Mouse (Mus musculus) neural tube, embryonic 15.5 days (tissue): ENCODE measurements around the gene Clic4. TPM values are rescaled to one million over a fixed set of nuclear protein-coding genes. Genes with fewer than 3 reads are reported as not detected.

Experiments used
- ATAC-seq: fragments of 200-750 bp; cut with Nextera tagmentation; 2 replicates; pipeline ENCODE4 v1.8.0; 2017; ENCODE audit warnings: mild to moderate bottlenecking, moderate TSS enrichment, moderate library complexity; ENCODE audit not compliant: low FRiP score
- H3K27ac ChIP-seq: fragments of 300-500 bp; sonication (generic); replicated peaks from 2 replicates; pipeline ENCODE4 v1.5.1; 2015; ENCODE audit warnings: mild to moderate bottlenecking, inconsistent platforms
- H3K27me3 ChIP-seq: fragments of 300-500 bp; sonication (generic); replicated peaks from 2 replicates; pipeline ENCODE4 v1.6.1; 2015; ENCODE audit warnings: inconsistent platforms
- H3K36me3 ChIP-seq: fragments of 300-500 bp; sonication (generic); 2 replicates; pipeline ENCODE4 v1.6.1; 2015; ENCODE audit warnings: inconsistent platforms
- H3K4me1 ChIP-seq: fragments of 300-500 bp; sonication (generic); 2 replicates; pipeline ENCODE4 v1.6.1; 2015; ENCODE audit warnings: inconsistent platforms
- H3K4me2 ChIP-seq: fragments of 300-500 bp; sonication (generic); 2 replicates; pipeline ENCODE4 v1.6.1; 2015; ENCODE audit warnings: inconsistent platforms, mild to moderate bottlenecking, moderate library complexity
- H3K4me3 ChIP-seq: fragments of 300-500 bp; sonication (generic); replicated peaks from 2 replicates; pipeline ENCODE4 v1.5.1; 2015; ENCODE audit warnings: mild to moderate bottlenecking, inconsistent platforms
- H3K9ac ChIP-seq: fragments of 300-500 bp; sonication (generic); replicated peaks from 2 replicates; pipeline ENCODE4 v1.6.1; 2015; ENCODE audit warnings: mild to moderate bottlenecking, inconsistent platforms
- H3K9me3 ChIP-seq: fragments of 300-500 bp; sonication (generic); replicated peaks from 2 replicates; pipeline ENCODE4 v1.6.1; 2016; ENCODE audit warnings: inconsistent platforms
- WGBS: fragments of 180-500 bp; shearing (Covaris S2); methylation state at CpG from one replicate; pipeline ENCODE4 v1.1.7; 2015; ENCODE audit warnings: mixed read lengths; 5-methylcytosine and 5-hydroxymethylcytosine counted together
- polyA plus RNA-seq: library from polyadenylated mRNA; unstranded; fragments of >200 nt; fragmentation: Nextera tagmentation; extraction: Ambion mirVana; gene quantifications from 2 replicates; pipeline ENCODE4 v1.2.1, GENCODE M21; 2015

Clic4 gene
- polyA plus RNA-seq, 1 experiment from 2014 or later: 45.3 TPM

DNA sequence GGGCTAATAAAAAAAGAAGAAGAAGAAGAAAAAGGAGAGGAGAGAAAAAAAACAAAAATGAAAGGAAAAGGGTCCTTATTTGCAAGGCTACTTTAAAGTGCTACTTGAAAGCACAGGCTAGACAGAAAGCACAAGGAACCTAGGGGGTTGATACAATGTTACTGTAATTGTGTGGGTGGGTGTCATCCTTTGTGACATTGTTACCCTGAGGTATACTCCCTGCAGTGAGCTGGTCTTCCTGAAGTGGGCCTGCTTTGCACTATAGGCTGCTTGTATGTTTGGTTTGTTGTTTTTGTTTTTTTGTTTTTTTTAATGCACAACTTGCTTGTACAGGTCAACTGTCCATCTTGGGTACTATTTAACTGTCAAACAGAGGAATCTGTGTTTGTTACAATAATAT lies 95.0 kb downstream of the Clic4 start:
- H3K27me3 ChIP-seq: peaks cover 46% of the 10 kb centered on the region
- H3K9ac ChIP-seq: no peak overlapping the region
- no peak overlapping the region for H3K27ac ChIP-seq
- no peak overlapping the region for H3K4me2 ChIP-seq
- no peak for ATAC-seq
- no peaks in the 10 kb centered on the region for H3K36me3 ChIP-seq
- peaks cover 11% of the 10 kb centered on the region for H3K4me1 ChIP-seq
- no peaks in the 10 kb centered on the region for H3K9me3 ChIP-seq
- no peak overlapping the region for H3K4me3 ChIP-seq

DNA sequence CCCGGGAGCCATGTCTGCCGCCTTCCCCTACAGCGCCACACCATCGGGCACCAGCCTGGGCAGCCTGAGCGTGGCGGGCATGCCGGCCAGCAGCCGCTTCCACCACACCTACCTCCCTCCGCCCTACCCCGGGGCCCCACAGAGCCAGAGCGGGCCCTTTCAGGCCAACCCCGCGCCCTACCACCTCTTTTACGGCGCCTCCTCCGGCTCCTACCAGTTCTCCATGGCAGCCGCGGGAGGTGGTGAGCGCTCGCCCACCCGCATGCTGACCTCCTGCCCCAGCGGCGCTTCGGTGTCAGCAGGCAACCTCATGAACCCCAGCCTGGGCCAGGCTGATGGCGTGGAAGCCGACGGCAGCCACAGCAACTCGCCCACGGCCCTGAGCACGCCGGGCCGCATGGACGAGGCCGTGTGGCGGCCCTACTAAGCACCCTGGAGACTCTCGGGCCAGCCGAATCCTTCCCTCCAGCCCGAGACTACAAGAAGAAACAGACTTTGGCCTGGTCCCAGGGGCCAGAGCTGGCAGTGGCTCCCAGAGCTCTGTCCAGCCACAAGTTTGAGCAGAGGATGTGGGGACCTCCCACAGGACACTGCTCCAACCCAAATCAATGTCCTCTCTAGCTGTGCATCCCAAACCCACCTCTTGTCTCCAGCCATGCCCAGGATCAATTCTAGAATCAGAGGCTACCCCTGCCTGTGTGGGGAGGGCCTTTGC lies 97.1 kb downstream of the Clic4 start:
- Histone ChIP-seq H3K27ac (no peak overlapping the region), H3K4me3 (peak overlapping the region; percentile 28), H3K4me2 (peak overlapping the region; percentile 55), H3K27me3 (peaks cover 62% of the 10 kb centered on the region), H3K9me3 (no peaks in the 10 kb centered on the region), H3K36me3 (no peaks in the 10 kb centered on the region), H3K9ac (no peak overlapping the region; the same call in 1 of the 2 replicates), H3K4me1 (peaks cover 11% of the 10 kb centered on the region)
- 10% methylated on average over 38 of the region's 38 CpGs for WGBS
- no peak; the same call in 1 of the 2 replicates for ATAC-seq

DNA sequence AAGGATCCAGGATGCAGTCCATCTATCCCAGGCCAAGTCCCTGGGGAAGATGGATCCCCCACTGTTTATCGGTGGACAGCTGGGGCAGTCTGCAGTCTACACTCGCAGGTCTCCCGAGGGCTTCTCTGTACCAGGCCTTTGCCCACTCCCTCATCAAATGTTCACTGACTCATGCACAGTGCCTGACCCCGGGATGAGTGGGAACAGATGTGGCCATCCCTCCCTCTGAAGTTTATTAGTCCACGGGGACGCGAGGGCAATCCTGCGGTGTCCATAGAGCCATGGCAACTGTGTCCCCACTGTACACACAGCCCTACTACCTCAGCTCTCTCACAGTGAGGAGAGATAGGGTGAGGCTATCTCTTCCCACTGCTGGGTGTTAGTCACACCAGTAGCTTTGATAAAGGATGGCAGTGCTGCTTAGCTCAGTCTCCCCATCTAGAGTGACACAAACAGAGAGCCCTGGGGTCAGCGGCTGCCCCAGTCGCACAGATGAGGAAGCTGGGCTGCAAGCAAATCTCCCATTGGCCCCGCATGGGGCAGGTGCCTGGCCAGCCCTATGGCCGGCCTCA lies 101.2 kb downstream of the Clic4 start:
- Histone ChIP-seq H3K27ac (no peak overlapping the region), H3K36me3 (no peaks in the 10 kb centered on the region), H3K9ac (no peak overlapping the region), H3K9me3 (no peaks in the 10 kb centered on the region), H3K27me3 (peaks cover 87% of the 10 kb centered on the region), H3K4me2 (no peak overlapping the region), H3K4me1 (peaks cover 24% of the 10 kb centered on the region), H3K4me3 (no peak overlapping the region)
- no peak for ATAC-seq
- 68% methylated on average over 12 of the region's 12 CpGs for WGBS

DNA sequence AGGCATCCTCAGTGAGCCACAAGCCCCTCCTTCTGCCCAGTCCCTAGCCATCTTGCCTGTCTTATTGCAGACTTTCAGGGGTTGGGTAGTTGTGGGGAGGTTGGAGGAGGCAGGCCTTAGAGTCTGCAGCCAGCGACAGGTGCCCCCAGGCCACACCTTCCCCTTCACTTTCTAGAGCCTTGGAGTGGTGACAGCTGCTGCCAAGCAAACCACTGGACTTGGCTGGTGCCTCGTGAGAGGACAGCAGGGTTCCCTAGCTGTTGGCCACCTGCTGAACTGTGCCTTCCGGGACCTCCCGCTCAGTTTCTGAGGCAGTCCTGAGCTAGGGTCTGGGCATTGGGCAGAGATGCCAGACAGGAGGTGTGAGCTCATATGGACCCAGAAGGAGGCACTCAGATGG lies 103.1 kb downstream of the Clic4 start:
- Histone ChIP-seq H3K27ac (no peak overlapping the region), H3K4me3 (no peak overlapping the region), H3K9ac (no peak overlapping the region), H3K36me3 (no peaks in the 10 kb centered on the region), H3K27me3 (peaks cover 91% of the 10 kb centered on the region), H3K4me1 (peaks cover 16% of the 10 kb centered on the region), H3K4me2 (no peak overlapping the region), H3K9me3 (no peaks in the 10 kb centered on the region)
- ATAC-seq: no peak
- 55% methylated on average over 4 of the region's 4 CpGs for WGBS

DNA sequence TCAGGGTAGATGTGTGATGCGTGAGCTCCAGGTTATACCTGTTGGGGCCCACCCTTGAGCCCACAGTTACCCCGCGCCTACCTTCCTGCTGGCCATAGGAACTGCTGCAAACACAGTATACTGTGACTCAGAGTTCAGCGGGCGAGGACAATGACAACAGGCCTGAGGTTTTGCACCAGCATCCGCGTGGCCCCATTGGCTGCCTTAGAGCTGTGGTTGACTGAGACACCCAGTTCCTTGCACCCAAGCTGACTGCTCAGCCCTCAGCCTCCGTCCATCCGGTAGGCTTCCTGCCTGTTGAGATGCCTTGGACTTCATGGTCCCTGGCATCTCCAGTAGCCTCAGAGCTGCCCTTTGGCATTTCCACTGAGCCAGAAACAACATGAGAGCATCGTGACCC lies 103.5 kb downstream of the Clic4 start:
- 74% methylated on average over 10 of the region's 10 CpGs for WGBS
- H3K27me3 ChIP-seq: peaks cover 91% of the 10 kb centered on the region
- no peak overlapping the region for H3K27ac ChIP-seq
- ATAC-seq: no peak
- no peaks in the 10 kb centered on the region for H3K36me3 ChIP-seq
- H3K4me1 ChIP-seq: peaks cover 16% of the 10 kb centered on the region
- no peaks in the 10 kb centered on the region for H3K9me3 ChIP-seq
- no peak overlapping the region for H3K4me3 ChIP-seq
- H3K9ac ChIP-seq: no peak overlapping the region
- H3K4me2 ChIP-seq: no peak overlapping the region

DNA sequence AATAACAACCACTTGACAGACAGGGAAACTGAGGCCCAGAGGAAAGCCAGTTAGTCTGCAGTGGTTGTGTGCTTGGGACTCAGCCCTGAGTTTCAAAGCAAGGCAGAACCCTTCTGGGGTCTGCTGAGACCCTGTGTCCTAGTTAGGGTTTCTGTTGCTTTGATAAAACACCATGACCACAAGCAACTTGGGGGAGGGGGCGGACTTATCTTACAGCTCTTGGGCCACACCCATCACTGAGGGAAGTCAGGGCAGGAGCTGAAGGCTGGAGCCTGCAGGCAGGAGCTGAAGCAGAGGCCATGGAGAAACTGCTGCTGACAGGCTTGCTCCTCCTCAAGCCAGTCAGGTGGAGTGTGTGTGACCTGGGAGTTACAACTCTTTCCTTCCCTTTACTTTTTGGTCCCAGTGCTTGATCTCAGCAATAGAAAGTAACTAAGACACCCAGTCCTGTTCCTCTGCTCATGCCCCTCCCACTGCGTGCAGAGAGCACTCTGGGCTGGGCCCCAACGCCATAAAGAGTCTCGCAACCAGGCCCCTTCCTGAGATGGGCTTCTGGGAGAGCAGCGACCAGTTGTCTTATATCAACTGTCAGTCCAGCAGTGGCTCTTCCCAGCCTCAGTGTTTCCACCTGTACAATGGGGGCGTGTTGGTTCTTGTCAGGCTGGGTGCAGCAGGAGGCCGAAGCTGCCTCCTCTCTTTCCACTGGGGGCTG lies 104.6 kb downstream of the Clic4 start:
- no peaks in the 10 kb centered on the region for H3K9me3 ChIP-seq
- H3K4me1 ChIP-seq: peaks cover 16% of the 10 kb centered on the region
- H3K27me3 ChIP-seq: peaks cover 89% of the 10 kb centered on the region
- no peak overlapping the region for H3K27ac ChIP-seq
- WGBS: 44% methylated on average over 7 of the region's 7 CpGs
- no peaks in the 10 kb centered on the region for H3K36me3 ChIP-seq
- H3K9ac ChIP-seq: no peak overlapping the region
- no peak for ATAC-seq
- H3K4me2 ChIP-seq: no peak overlapping the region
- H3K4me3 ChIP-seq: no peak overlapping the region

DNA sequence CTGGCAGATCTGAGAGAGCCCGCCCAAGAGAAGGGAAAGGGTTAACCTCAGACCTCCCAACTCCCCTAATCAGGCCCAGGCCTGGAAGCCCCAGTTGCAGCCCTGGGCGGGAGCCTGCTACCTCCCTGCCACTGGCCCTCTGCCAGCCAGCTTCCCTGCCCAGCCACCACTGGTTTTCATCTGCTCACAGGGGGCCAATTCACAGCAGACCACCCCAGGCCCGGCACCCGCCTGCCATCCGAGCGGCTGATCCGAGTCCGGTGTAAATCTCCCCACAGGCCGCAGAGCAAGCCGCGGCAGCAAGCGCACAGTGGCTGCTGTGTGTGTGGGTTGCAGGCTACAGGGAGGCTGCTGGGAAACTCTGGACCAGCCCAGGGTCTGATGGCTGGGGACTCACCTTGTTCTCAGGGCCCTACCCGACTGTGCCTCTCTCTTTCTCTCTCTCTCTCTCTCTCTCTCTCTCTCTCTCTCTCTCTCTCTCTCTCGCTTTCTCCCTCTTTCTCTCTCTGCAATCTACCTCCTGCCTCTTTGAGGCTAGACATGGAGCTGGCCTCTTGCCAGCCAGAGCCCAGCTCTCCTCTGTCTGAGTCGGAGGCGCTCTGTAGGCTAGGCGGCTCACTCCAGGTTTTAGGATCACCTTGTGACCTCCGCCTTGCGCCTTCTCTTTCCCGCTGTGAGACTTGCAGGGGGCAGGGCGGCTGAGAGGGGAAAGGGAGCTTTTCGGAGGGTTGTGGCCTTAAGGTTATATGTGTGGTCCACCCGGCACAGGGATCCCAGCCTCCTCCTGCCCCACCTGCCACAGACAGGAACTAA lies 106.0 kb downstream of the Clic4 start:
- H3K27me3 ChIP-seq: peaks cover 76% of the 10 kb centered on the region
- peak overlapping the region; percentile 11 for H3K4me2 ChIP-seq
- H3K4me3 ChIP-seq: no peak overlapping the region
- H3K9me3 ChIP-seq: no peaks in the 10 kb centered on the region
- 7% methylated on average over 23 of the region's 23 CpGs for WGBS
- no peak overlapping the region for H3K9ac ChIP-seq
- no peak overlapping the region for H3K27ac ChIP-seq
- ATAC-seq: no peak
- H3K36me3 ChIP-seq: no peaks in the 10 kb centered on the region
- H3K4me1 ChIP-seq: peaks cover 16% of the 10 kb centered on the region

DNA sequence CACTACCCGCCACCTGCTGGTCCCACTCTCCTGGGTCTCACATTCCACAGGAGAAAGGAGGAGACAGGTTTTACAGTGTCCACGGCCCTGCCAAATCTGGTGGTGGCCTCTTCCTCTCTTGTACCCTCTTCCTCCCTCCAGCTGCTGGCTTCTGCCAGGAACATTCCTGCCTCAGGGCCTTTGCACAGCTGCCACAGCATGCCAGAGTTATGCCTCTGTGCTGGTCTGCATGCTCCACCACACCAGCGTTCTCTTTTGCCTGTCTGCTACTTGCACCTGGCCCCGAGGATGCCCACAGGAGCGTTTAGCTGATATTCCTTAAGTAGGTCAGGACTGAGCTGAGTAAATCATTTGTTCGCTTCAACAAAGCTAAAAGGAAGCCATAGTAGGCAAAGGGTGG lies 106.9 kb downstream of the Clic4 start:
- no peak overlapping the region for H3K4me3 ChIP-seq
- no peak overlapping the region for H3K9ac ChIP-seq
- WGBS: 59% methylated on average over 6 of the region's 6 CpGs
- H3K36me3 ChIP-seq: no peaks in the 10 kb centered on the region
- no peaks in the 10 kb centered on the region for H3K9me3 ChIP-seq
- H3K4me1 ChIP-seq: peaks cover 16% of the 10 kb centered on the region
- H3K27ac ChIP-seq: no peak overlapping the region
- H3K4me2 ChIP-seq: no peak overlapping the region
- peaks cover 74% of the 10 kb centered on the region for H3K27me3 ChIP-seq
- ATAC-seq: no peak

Other genes with a start within 250 kb of the Clic4 start
- 0.19 and 1.1 TPM in 2 replicates for gene Runx3, start 152.2 kb downstream of the Clic4 start, polyA plus RNA-seq
- gene Srrm1, start 80.5 kb upstream of the Clic4 start, polyA plus RNA-seq: 174 and 181 TPM in 2 replicates
- 1.7 and 2.2 TPM in 2 replicates for gene Ncmap, start 125.4 kb upstream of the Clic4 start, polyA plus RNA-seq
- 44.0 and 47.8 TPM in 2 replicates for gene Rcan3, start 161.0 kb upstream of the Clic4 start, polyA plus RNA-seq
- gene Stpg1, start 222.0 kb upstream of the Clic4 start, polyA plus RNA-seq: 0.23 and 0.37 TPM in 2 replicates
- 8.0 and 8.7 TPM in 2 replicates for gene Nipal3, start 222.2 kb upstream of the Clic4 start, polyA plus RNA-seq